Mouse (Mus musculus) monocyte, adult 2 months (primary cell): ENCODE measurements around the gene Dpysl4.

ENCODE experiments used
- DNase-seq, 2 experiments: peaks; one replicate each; pipeline ENCODE4 v3.0.0; 2022; ENCODE audit warnings: low spot score in 2 of 2, low read depth in 1 of 2

The Dpysl4 gene

GRCm38 (mm10) chr7:139149373-139149772, 63.6 kb downstream of the Dpysl4 start:
- DNase-seq, result no peak

GRCm38 (mm10) chr7:139151116-139151515, 65.3 kb downstream of the Dpysl4 start:
- DNase-seq, result no peak
